Mouse (Mus musculus) 416B (cell line): Measurements from ENCODE around the gene Pcgf2.
"Not testable (repeated sequence)": the region's sequence is repeated elsewhere in the genome, so short reads cannot be mapped to it uniquely, and the experiment has no call there.

Source experiments
- DNase-seq: peaks from one replicate; pipeline ENCODE4 v3.0.0; 2011; ENCODE audit warnings: low read depth

The Pcgf2 gene

DNA sequence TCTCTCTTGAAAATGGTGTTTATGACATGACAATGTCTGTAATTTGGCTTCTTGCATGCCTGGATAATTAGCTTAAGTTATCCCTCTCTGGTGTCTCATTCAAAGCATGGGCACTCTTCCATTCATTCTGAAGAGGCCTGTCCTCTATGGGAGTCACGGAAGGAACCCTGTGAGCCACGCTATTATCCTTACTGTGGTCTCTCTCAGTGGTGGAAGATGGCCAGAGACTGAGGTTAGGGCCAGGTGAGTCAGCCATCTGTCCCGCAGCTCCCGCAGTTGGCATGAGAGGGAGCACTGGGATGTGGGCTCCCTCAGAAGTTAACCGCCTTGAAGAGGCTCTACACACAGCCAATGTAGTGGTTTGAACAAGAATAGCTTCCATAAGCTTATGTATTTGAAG, 50.0 kb downstream of the Pcgf2 start:
- DNase-seq = no peak

DNA sequence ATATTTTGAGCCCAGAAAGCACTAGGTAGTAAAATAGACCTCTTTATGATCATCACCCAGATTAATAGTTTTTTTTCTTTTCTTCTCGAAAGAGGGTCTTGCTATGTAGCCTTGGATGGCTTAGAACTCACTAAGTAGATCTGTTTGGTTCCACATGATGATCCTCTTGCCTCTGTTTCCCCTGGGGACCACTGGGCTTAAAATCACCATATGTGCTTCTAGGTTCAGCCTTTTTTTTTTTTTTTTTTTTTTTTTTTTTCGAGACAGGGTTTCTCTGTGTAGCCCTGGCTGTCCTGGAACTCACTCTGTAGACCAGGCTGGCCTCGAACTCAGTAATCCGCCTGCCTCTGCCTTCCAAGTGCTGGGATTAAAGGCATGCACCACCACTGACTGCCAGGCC, 51.8 kb downstream of the Pcgf2 start:
- DNase-seq = not testable (repeated sequence)

DNA sequence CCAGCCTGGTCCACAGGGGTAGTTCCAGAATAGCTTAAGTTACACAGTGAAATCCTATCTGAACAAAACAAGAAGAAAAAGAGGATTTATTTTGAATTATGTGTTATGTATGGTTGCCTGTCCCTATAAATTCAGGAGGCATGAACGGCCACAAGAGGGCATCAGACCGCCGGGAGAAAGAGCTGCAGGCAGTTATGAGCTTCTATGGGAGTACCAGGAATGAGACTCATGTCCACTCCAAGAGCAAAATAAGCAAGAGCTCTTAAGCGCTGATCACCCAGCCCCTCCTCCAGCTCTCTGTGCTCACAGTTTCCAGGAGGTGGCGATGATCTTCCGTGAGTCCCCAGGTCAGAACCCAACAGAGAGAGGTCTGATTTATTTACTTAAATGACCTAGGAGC, 55.5 kb downstream of the Pcgf2 start:
- DNase-seq = peak; percentile 88

DNA sequence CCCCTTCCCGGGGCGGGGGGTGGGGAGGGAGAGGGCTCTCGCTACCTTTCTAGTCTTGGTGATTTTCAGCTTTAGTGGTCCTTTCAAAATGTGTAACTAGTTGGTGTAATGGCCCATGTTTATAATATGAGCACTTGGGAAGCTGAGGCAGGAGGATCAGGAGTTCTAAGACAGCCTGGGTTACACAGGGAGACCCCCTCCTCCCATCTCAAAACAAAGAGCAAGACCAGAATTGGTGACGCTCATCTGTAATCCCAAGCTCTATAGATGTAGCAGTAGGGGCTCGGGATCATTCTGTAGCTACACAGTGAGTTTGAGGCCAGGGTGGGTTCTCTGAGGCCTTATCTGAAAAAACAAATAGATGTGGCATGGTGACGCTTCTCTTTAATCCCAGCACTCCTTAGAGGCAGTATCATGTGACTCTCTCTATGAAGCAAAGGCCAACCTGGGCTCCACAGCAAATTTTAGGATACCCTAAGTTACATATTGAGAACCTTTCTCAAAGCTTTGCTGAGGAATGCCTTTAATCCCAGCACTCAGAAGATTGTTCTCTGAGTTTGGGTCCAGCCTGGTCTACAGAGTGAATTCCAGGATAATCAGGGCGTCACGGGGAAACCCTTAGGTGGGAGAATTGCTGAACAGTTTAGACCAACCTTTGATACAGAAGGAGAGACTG, 56.8 kb downstream of the Pcgf2 start:
- no peak for DNase-seq

DNA sequence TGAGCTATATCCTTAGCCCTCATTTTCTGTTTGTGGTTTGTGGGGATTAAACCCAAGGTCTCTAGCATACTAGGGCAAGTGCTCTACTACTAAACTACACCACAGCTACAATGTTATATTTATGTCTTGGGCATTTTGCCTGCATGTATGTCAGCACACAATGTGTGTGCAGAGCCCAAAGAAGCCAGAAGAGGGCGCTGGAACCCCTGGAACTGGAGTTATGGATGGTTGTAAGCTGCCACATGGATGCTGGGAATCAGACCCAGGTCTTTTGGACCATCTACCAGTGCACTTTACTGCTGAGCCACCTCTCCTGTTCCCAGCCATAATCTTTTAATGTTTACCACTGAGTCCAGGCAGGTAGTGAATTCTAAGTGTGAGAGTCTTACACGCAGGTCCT, 57.6 kb downstream of the Pcgf2 start:
- DNase-seq = no peak

DNA sequence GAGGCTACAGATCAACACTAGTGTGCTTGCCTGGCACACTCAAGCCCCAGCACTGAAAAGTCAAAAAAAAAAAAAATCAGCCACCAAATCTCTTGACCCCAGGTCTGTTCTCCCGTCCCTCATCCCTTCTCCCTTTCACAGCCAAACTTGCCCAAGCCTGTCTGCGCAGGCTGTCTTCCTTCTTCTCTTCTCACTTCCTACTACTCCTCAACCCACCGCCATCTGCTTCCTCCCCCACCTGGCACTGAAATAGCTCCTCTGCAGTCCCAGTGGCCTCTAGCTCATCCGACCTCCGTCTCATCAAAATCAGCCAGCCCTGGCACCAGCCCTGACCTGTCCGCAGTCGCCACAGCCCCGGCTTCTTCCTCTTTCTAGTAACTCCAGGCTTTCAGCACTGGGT, 58.6 kb downstream of the Pcgf2 start:
- peak; percentile 77 for DNase-seq
